Comparison of ENCODE assay signal across 10 mouse cellular contexts in the genomic region with DNA sequence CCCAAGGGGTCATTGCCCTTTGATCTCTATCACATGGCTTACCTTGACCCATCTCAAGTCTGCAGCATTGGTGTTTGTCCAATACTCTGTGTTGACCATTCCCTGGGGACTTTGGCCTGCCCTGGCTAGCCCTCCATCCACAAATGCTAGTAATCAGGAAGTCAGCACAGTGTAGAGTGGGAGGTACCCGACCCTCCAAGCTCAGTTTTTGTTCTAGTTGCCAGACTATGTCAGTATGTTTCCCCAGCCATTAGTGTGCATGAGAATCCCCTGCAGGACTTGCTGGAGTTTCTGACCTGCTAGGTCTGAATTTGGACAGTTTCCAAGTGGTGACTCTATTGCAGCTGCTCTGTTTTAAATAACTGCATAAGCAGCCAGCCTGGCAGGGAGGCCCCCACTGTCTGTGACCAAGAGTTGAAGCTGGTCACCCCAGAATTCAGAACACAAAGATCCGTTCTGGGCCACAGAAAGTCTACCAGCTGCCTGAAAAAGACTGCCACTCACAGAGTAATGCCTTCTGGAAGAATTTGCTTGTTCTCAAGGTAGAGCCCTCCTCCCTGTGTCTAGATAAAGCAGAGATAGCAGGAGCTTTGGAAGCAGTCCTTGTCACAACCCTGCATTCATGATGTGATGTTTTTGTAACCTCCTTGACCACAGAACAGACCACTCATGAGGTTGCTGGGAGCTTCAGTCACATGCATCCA.
DNase-seq lines count a peak whose midpoint lies in the region; ATAC-seq lines count a peak whose summit lies in the region.
"Had no signal": no experiment of that assay in that cellular context is flagged by ENCODE, and none has a peak within 500 bp of the region (broad histone marks: within the 10 kb centered on the region; RNA-seq: fewer than 3 reads in every experiment).

No protein-coding gene starts in this region.

- no peaks in the 10 kb centered on the region for H3K9me3 ChIP-seq in neural tube, embryonic 12.5 days

- no peak overlapping the region for H3K4me3 ChIP-seq in neural tube, embryonic 12.5 days

- peaks cover 9% of the 10 kb centered on the region for H3K4me1 ChIP-seq in neural tube, embryonic 12.5 days

- no peaks in the 10 kb centered on the region for H3K27me3 ChIP-seq in neural tube, embryonic 12.5 days (replicated peaks)
- H3K27me3 ChIP-seq: CH12.LX had no signal

- ATAC-seq in neural tube, embryonic 12.5 days (ENCODE audit: low FRiP score, low read depth), result peak; percentile 56; the same call in 1 of the 2 replicates

- no peaks in the 10 kb centered on the region for H3K36me3 ChIP-seq in neural tube, embryonic 12.5 days

- DNase-seq in gastrocnemius, postnatal 25 days, result peak; percentile 6
- no peak for DNase-seq in gastrocnemius, adult 8-10 months (ENCODE audit: low spot score in 2 of 2)
- DNase-seq in neural tube, embryonic 10.5 days (ENCODE audit: extremely low spot score, low spot score), result no peak
- peak; percentile 76 to 87 for DNase-seq in kidney, postnatal 36 days
- peak; percentile 87 for DNase-seq in yolk sac, embryonic 10.5 days (ENCODE audit: low spot score)
- DNase-seq in embryo, embryonic 10.5 days (ENCODE audit: low spot score), result no peak
- no peak for DNase-seq in adrenal gland, adult 2 months
- DNase-seq: gastrocnemius, postnatal 10 days had no signal

- 44% methylated on average over 2 of the region's 2 CpGs for WGBS in neural tube, embryonic 12.5 days

- no peak overlapping the region for H3K9ac ChIP-seq in neural tube, embryonic 12.5 days

- H3K27ac ChIP-seq in neural tube, embryonic 12.5 days, result no peak overlapping the region

- no peak overlapping the region for H3K4me2 ChIP-seq in neural tube, embryonic 12.5 days (replicated peaks)

Comparison
In these comparisons a context has a peak if more than half of its experiments do, and no peak if none do; other contexts are left out.
1. DNase-seq: peak in gastrocnemius, postnatal 25 days (single experiment), kidney, postnatal 36 days (2 of 2) and yolk sac, embryonic 10.5 days (single experiment); none in gastrocnemius, adult 8-10 months (0 of 2), neural tube, embryonic 10.5 days (single experiment), embryo, embryonic 10.5 days (single experiment) and adrenal gland, adult 2 months (single experiment).